Mouse (Mus musculus) kidney, postnatal 25 days (tissue): Measurements from ENCODE around the gene Myo1d.

Experiments used
- DNase-seq, 2 experiments: peaks; one replicate each; pipeline ENCODE4 v3.0.0; 2021; ENCODE audit warnings: mixed read lengths in 2 of 2

The Myo1d gene

DNA sequence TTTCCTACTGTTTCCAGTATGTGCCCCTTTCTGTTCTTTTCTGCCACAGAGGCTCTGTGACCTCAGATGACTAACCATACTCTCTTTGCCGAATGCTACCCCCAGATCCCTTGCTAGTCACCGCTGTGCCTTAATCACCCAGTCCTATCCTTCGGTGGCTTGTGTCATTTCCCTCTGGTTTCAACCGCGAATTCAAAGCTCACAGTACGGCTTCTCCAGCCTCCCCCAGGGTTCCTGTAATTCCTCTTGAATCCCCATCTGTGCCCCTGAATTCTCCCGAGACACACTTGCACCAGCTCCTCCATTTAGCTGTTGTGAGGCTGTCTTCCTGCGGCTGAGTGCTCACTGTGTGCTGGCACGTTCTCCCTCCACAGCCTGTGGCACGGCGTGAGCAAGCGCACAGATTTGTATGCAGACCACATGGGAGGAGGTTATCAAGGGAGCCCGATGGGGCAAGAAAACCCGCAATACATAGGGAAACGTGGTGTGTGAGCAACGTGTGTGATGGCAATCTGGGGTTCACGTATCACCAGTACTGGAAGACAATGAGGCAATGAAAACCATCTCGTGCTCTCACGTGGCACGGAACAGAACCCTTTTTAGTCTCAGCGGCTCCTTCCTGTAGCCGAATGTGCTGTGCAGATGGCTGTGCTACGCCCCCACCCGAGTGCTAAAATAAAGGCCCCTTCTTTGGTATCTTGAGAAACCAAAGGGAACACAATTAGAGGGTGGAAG, 177.0 kb downstream of the Myo1d start:
- no peak for DNase-seq

DNA sequence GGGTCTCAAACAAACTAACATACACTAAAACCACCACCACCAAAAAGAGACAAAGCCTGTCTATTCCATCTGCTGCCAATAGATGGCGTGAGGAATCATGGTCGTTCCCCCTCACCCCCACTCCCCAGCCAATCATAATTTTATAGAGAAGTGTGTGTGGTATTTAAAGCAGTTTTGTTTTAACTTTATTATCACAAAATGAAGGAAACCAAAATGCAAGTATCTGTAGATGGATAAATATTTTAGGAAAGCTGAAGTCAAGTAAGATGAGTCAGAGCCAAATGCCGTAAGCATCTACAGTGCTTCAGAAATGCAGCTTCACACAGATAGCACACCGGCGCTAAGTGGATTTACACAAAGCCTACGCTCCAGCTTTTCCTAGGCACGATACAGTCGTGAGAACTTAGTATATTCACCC, 177.8 kb downstream of the Myo1d start:
- peak in 1 of 2 experiments; percentile 23 for DNase-seq

- peak in 1 of 2 experiments; percentile 56 for DNase-seq
Observed at GRCm38 (mm10) chr11:80601040-80601864, 178.6 kb downstream of the Myo1d start.

DNA sequence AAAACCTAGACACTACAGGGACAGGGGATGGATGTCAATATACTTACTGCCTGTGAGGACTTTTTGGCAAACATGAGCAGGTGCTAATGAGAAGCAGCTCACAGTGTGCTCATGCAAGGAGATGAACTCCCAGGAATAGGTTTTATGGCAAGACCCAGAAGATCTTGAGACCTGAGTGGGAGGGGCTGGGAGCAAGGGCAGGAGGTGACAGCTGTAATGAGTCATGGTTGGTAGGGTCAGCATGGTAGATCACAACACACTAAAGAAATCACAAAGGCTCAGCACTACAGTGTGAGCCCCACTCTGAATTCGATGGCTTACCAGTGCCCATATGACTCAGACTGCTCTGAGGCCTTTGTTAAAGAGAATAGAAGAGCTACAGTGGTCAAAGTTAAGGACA, 184.3 kb downstream of the Myo1d start:
- no peak for DNase-seq

GRCm38 (mm10) chr11:80589387-80589786, 190.4 kb downstream of the Myo1d start:
- DNase-seq, result no peak

DNA sequence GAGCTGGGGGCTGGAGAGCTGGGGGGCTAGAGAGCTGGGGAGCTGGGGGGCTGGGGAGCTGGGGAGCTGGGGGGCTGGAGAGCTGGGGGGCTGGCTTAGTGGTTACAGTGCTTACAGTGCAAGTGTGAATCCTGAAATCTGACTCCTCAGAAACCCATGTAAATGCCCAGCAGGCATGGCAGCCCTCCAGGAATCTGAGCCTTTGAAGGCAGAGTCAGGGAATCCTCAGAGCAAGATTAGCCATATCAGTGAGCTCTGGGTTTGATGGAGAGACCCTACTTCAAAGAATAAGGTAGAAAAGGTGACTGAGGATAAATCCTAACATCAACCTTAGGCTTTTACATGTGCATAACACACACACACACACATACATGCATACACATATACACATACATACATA, 194.1 kb downstream of the Myo1d start:
- DNase-seq, result no peak

DNA sequence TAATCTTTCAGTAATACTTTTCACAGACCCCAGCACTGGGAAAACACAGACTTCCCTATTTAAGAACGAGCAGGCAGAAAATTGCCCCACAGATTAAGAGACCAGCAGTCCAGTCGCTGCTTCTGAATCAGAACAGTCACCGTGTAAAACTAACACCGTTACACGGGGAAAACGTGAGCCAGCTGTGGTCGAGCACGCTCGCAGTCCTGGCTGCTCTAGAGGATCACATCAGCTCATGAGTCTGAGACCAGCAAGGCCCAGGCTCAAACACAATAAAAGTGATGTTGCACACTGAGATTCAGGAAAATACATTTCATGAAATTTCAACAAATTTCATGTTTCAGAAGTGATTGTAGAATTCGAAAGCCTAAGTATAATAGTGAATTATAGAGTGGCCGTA, 194.6 kb downstream of the Myo1d start:
- DNase-seq, result no peak

- DNase-seq, result no peak
Observed at GRCm38 (mm10) chr11:80580494-80580893, 199.3 kb downstream of the Myo1d start.

DNA sequence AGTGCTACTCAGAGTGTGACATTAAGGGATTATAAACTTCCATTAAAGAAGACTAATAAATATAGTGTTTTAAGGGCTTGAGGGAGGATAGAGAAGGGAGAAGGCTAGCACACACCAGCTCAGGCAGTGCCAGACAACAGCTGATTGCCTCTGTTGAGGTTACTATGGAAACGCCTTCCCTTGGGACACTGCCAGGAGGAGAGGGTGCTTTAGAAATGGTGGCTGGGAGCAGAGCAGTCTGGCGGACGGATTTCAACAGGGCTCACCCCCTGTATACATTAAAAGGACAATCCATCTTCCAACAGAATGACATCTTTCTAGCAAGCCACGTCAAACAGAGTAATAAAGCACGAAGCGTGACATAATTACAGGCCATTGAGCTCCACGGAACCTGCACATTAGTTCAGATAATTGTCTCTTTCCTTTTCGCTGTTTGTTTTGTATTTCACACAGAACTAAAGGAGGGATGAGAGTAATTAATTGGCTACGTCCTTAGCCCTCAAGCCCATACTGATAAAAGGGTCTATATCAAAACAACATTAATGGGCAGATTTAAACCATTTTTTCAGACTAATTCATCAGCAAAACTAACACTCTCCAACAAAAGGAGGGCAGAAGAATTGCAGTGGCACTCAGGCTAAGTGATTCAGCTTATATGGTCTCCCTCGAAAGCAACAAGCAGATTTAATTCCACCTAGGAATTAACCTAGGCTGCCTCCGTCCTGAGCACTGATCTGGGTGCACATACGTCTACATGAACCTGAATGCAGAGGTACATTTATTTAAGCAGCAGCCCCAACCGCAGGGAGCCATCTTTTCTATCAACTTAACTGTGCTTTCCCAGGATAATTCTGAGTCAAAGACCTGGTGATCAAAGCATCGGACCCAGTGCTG, 201.8 kb downstream of the Myo1d start:
- DNase-seq, result peak; percentile 73 to 80

- DNase-seq, result no peak
Observed at GRCm38 (mm10) chr11:80575794-80576193, 204.0 kb downstream of the Myo1d start.

- no peak for DNase-seq
Observed at GRCm38 (mm10) chr11:80566286-80566685, 213.5 kb downstream of the Myo1d start.

- peak; percentile 32 to 37 for DNase-seq
Observed at GRCm38 (mm10) chr11:80564975-80565965, 214.6 kb downstream of the Myo1d start.

GRCm38 (mm10) chr11:80562479-80562878, 217.3 kb downstream of the Myo1d start:
- DNase-seq, result peak in 1 of 2 experiments; percentile 9

- DNase-seq, result no peak
Observed at GRCm38 (mm10) chr11:80560770-80561169, 219.1 kb downstream of the Myo1d start.

DNA sequence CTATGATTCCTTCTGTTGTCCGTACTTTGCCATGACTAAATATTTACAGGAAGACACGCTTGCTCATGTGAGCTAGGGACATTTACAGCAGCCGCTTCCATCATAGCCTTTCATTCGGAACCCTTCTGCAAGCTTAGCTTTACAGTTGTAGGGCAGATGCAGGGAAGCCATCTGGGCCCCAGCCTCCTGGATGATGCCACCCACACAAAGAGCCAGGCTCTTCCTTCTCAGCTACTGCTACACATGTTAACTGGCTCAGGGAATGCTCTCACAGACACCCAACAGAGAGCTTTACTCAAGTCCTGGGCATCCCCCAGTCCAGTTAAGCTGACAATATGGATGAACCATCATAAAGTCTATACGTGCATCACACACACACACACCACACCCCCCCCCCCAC, 224.4 kb downstream of the Myo1d start:
- no peak for DNase-seq

DNA sequence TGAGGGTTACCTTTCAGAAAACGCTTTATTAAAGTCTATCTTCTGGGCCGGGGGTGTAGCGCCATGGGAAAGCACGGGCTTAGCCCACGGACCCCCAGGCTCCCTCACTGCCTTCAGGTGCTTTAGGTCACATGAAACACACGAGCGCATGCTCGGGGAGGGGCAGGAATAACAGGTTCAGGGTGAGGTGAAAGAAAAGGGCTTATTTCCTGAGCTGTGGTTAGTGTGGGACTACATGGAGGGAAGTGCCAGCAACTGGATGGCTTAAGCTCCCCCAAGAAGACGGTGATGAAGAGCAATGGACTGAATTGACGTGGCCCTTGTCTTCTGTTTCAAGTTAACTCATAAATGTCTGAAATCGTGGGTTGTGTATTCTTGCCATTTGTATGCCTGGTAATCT, 226.8 kb downstream of the Myo1d start:
- no peak for DNase-seq

GRCm38 (mm10) chr11:80551634-80552033, 228.2 kb downstream of the Myo1d start:
- DNase-seq, result no peak

GRCm38 (mm10) chr11:80550264-80550663, 229.6 kb downstream of the Myo1d start:
- DNase-seq, result no peak

DNA sequence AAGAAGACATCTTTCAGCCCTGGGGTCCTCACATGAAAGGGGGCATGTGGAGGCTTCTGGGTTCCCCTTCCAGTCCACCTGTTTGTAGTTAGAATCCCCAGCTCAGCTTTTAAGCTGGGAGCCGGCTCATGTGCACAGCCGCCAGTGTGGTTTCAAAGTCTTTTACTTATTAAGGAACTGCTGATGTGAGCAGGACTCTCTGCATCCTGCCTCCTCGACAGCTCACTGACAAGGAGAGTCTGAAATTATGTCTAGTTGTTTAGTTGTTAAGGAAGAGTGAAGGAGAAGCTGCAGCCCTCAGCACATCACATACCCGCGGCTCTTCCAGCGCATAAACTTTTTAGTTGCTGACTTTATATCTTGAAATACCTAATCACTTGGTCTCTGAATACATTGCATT, 230.0 kb downstream of the Myo1d start:
- peak in 1 of 2 experiments; percentile 6 for DNase-seq

DNA sequence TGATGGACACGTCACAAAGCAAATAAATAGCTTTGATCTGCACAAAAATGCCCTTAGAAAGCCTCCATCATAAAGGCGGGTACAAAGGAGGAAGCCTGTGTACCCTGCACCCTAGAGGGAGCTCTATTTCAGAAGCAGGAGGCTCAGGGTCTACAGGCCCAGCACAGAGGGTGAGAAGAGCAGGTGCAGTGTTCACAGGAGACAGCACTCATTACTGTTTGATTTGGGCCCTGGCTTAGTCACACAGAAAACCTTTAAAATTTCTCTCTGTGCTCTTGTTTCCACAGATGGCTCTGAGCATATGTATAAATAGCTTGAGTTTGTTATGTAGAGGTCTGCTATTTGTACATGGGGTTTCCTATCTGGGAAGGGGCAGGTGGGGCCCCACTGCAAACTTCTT, 233.6 kb downstream of the Myo1d start:
- DNase-seq, result no peak

DNA sequence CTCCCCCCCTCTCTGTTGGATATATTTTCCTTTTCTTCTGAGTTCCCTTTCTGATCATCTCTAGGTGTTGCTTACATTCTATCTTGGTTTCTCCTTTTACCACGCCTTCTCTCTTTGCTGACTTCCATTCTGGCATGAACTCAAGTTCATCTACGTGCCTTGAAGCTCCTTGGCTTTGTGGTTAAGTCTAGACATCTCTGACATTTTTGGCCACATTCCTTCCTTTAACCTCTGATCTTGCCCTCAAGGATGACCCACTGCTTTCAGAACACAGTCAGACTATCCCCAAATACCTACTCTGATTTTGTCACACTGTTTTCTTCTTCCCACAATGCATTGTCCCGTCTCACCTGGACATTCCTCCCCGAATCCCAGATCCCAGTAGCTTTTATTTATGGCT, 240.8 kb downstream of the Myo1d start:
- DNase-seq, result no peak

GRCm38 (mm10) chr11:80532966-80533365, 246.9 kb downstream of the Myo1d start:
- no peak for DNase-seq
